Mouse (Mus musculus) liver, embryonic 14.5 days (tissue): ENCODE measurements around the gene Smyd3. TPM values are rescaled to one million over a fixed set of nuclear protein-coding genes. Genes with fewer than 3 reads are reported as not detected.

ENCODE experiments used
- ATAC-seq: fragments of 200-750 bp; cut with Nextera tagmentation; 2 replicates; pipeline ENCODE4 v1.8.0; 2017; ENCODE audit warnings: moderate number of reproducible peaks, mild to moderate bottlenecking, moderate library complexity; ENCODE audit not compliant: insufficient read depth
- DNase-seq, 3 experiments: peaks; one replicate each; pipeline ENCODE4 v3.0.0-alpha.2; 2012 to 2013; ENCODE audit warnings: low read depth in 3 of 3, low spot score in 3 of 3
- H3K27ac ChIP-seq: fragments of 300-500 bp; sonication (generic); 2 replicates; pipeline ENCODE4 v1.5.1; 2014; ENCODE audit warnings: moderate library complexity, mild to moderate bottlenecking, control low read depth, inconsistent platforms
- H3K27me3 ChIP-seq: fragments of 300-500 bp; sonication (generic); 2 replicates; pipeline ENCODE4 v1.6.1; 2014; ENCODE audit warnings: mild to moderate bottlenecking, low read length, moderate library complexity; ENCODE audit not compliant: control insufficient read depth, insufficient read depth
- H3K36me3 ChIP-seq: fragments of 300-500 bp; sonication (generic); replicated peaks from 2 replicates; pipeline ENCODE4 v1.6.1; 2014; ENCODE audit warnings: low read depth; ENCODE audit not compliant: control insufficient read depth, insufficient read depth
- H3K4me1 ChIP-seq, 2 experiments: fragments of 200-500 bp in 1 of 2; fragments of 300-500 bp in 1 of 2; sonication (generic) in 1 of 2; replicated peaks; 2 replicates each; pipeline ENCODE4 v1.6.1; 2012 to 2014; ENCODE audit warnings: antibody characterized with exemption in 1 of 2, inconsistent platforms in 1 of 2, low read length in 1 of 2; ENCODE audit not compliant: control insufficient read depth in 2 of 2, insufficient read depth in 2 of 2
- H3K4me2 ChIP-seq: fragments of 300-500 bp; sonication (generic); 2 replicates; pipeline ENCODE4 v1.6.1; 2014; ENCODE audit warnings: low read depth, mild to moderate bottlenecking, control low read depth, moderate library complexity
- H3K4me3 ChIP-seq, 2 experiments: fragments of 200-500 bp in 1 of 2; fragments of 300-500 bp in 1 of 2; sonication (generic) in 1 of 2; 2 replicates each; pipeline ENCODE4 v1.5.1; 2012 to 2014; ENCODE audit warnings: low read depth in 2 of 2, low read length in 2 of 2, mild to moderate bottlenecking in 2 of 2, control low read depth in 1 of 2, inconsistent platforms in 1 of 2, moderate library complexity in 1 of 2; ENCODE audit not compliant: insufficient read depth in 1 of 2
- H3K9ac ChIP-seq: fragments of 300-500 bp; sonication (generic); replicated peaks from 2 replicates; pipeline ENCODE4 v1.6.1; 2014; ENCODE audit warnings: mild to moderate bottlenecking, control low read depth, moderate library complexity
- H3K9me3 ChIP-seq: fragments of 300-500 bp; sonication (generic); 2 replicates; pipeline ENCODE4 v1.6.1; 2016; ENCODE audit warnings: low read length, mixed read lengths; ENCODE audit not compliant: control insufficient read depth
- CTCF ChIP-seq: IDR thresholded peaks from 2 replicates; pipeline ENCODE4 v1.5.1; 2016; ENCODE audit warnings: antibody characterized with exemption, low read depth, control low read depth
- EP300 ChIP-seq: IDR thresholded peaks from 2 replicates; pipeline ENCODE4 v1.6.1; 2016; ENCODE audit warnings: antibody characterized with exemption, low read depth
- WGBS: fragments of 180-500 bp; shearing (Covaris S2); extraction: QIAGEN DNeasy Blood & Tissue Kit; methylation state at CpG from one replicate; pipeline ENCODE4 v1.1.7; 2014; ENCODE audit not compliant: insufficient replicate concordance; 5-methylcytosine and 5-hydroxymethylcytosine counted together
- polyA plus RNA-seq, 2 experiments: library from polyadenylated mRNA; depleted of rRNA in 1 of 2; stranded (reverse) in 1 of 2; unstranded in 1 of 2; fragments of >200 nt; fragmentation: Nextera tagmentation in 1 of 2; extraction: Ambion mirVana in 1 of 2; gene quantifications; 2 replicates each; pipeline versions ENCODE4 v1.2.1 to v1.2.3; 2012 to 2014

Smyd3 gene
- polyA plus RNA-seq, 2 experiments: 2.6 to 6.6 TPM

DNA sequence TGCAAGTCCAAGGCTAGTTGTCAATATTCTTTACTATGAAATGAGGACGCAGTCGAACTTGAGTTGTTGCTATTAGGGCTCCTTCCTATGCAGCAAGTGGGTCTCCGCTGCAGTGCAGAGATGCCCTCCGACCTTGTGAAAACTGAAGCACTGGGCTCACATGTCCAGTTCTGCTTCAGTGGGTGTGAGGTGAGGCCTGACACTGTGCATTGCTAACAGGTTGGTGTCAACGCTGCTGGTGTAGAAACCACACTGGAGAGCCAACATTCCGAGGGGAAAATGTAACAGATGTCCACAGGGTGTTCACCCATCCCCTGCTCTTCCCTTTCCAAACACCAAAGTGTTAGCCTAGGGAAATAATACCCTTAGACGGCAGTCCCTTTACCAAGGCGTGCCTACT, 43.1 kb downstream of the Smyd3 start:
- DNase-seq: no peak
- no peak overlapping the region for H3K27ac ChIP-seq
- H3K4me2 ChIP-seq: no peak overlapping the region
- ATAC-seq: no peak
- H3K9me3 ChIP-seq: no peaks in the 10 kb centered on the region; the same call in 1 of the 2 replicates
- no peaks in the 10 kb centered on the region for H3K36me3 ChIP-seq
- no peaks in the 10 kb centered on the region for H3K4me1 ChIP-seq
- TF ChIP-seq EP300: no peak
- TF ChIP-seq CTCF: no peak
- no peaks in the 10 kb centered on the region for H3K27me3 ChIP-seq
- no peak overlapping the region for H3K9ac ChIP-seq
- WGBS: 71% methylated on average over 8 of the region's 8 CpGs
- no peak overlapping the region for H3K4me3 ChIP-seq

DNA sequence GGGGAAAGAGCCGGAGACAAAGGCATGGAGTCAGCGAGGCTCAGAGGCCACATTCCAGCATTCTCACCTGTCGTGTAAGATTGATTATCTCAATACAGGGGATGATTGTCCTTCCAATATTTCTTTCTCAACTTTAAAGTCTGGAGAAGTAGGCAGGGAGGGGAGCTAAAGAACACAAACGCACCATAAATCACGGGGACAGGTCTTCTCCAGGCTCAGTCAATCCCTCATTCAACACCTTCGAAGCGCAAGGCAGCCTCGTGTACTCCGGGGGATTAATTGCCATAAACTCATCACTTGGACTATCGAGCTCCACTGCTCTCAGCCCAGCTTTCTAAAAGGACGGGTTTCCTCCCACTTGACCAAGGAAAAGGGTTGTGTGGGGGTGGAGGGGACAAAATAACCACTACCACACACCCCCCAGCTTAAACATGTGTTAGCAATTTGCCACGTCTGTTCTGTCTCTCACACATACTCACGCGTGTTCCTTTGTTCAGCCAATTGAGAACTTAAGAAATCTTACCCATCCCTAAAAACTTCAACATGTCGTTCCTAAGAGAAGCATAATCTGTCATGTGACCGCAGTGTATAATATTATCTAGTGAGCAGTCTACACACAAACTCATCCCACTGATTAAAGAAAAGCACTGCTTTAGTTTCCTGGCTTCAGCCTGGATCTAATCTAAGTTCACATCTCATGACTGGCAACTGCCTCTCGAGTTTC, 43.8 kb downstream of the Smyd3 start:
- 75% methylated on average over 17 of the region's 17 CpGs for WGBS
- no peak for TF ChIP-seq CTCF
- no peak for TF ChIP-seq EP300
- no peak for DNase-seq

DNA sequence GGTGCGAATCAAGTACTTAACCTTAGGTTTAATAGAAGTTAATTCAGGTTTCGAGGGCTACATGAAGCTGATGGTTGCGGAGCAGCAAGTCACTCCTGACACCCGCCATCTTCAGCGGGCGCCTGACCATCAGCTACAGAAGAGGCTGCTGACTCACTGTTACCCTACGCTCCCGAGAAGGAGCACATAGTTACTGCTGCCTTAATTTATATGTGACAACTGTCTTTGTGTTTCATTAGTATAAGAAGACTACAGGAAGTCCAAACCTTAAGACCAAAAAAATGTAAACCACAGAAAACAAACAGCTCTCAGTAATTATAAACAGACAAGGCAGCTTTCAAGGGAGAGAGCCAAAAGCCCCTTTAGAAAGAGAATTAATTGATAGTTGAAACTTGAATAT, 49.9 kb downstream of the Smyd3 start:
- no peak for TF ChIP-seq CTCF
- TF ChIP-seq EP300: no peak
- H3K9ac ChIP-seq: no peak overlapping the region
- H3K36me3 ChIP-seq: no peaks in the 10 kb centered on the region
- ATAC-seq (no peak), DNase-seq (no peak)
- H3K4me3 ChIP-seq: no peak overlapping the region
- no peaks in the 10 kb centered on the region for H3K9me3 ChIP-seq
- H3K27ac ChIP-seq: no peak overlapping the region
- no peak overlapping the region for H3K4me2 ChIP-seq
- H3K27me3 ChIP-seq: no peaks in the 10 kb centered on the region
- H3K4me1 ChIP-seq: no peaks in the 10 kb centered on the region
- 72% methylated on average over 8 of the region's 8 CpGs for WGBS

More for the DNA sequence above, 43.8 kb downstream of the Smyd3 start:
- no peak for ATAC-seq
- Histone ChIP-seq H3K4me3 (no peak overlapping the region), H3K4me1 (no peaks in the 10 kb centered on the region), H3K36me3 (no peaks in the 10 kb centered on the region), H3K27me3 (no peaks in the 10 kb centered on the region), H3K4me2 (no peak overlapping the region), H3K9me3 (no peaks in the 10 kb centered on the region; the same call in 1 of the 2 replicates), H3K27ac (no peak overlapping the region), H3K9ac (no peak overlapping the region)

DNA sequence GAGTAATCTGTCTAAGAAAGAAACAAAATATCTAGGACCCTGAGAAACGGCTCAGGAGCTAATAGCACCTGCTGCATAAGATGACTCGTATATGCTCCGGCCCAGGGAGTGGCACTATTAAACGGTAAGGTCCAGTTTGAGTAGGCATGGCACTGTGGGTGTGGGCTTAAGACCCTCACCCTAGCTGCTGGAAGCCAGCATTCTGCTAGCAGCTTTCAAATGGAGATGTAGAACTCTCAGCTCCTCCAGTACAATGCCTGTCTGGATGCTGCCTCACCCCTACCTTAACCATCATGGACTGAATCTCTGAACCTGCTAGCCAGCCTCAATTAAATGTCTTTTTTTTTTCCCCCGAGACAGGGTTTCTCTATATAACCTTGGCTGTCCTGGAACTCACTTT, 55.5 kb downstream of the Smyd3 start:
- H3K4me2 ChIP-seq: no peak overlapping the region
- no peaks in the 10 kb centered on the region for H3K27me3 ChIP-seq
- no peak for ATAC-seq
- WGBS: 69% methylated on average over 5 of the region's 5 CpGs
- H3K9me3 ChIP-seq: no peaks in the 10 kb centered on the region
- no peaks in the 10 kb centered on the region for H3K36me3 ChIP-seq
- TF ChIP-seq CTCF (no peak), EP300 (no peak)
- no peak overlapping the region for H3K27ac ChIP-seq
- H3K4me1 ChIP-seq: no peaks in the 10 kb centered on the region
- no peak overlapping the region for H3K4me3 ChIP-seq
- no peak overlapping the region for H3K9ac ChIP-seq
- DNase-seq: no peak

DNA sequence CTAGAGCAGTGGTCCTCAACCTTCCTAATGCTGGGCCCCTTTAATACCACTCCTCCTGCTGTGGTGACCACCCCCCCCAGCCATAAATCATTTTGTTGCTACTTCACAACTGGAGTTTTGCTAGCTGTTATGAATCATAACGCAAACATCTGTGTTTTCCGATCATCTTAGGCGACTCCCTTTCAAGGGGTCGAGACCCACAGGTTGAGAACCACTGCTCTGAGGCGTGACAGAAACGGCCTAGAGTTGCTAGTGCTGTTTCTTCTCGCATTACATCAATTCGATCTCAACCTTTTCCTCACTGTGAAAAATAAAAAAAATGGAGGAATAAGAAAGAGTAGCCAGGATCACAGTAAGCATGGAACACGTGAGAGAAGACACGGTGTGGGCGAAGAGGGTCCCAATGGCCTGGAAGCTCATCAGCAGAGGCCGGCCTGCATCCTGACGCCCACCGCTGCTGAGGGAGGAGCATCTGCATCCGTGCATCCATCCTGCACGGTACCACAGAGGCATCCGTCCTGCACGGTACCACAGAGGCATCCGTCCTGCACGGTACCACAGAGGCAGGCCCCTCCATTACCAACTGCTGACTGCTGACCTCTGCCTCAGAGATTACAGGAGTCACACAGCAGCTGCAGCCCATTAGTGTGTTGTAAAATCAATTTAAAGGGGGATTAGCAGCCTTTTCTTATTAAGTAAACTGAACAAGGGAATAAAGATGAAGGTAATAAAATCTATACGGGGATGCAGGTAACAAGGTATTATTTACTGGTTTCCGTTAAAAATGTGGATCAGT, 56.6 kb downstream of the Smyd3 start:
- DNase-seq: no peak
- no peak overlapping the region for H3K27ac ChIP-seq
- no peak overlapping the region for H3K4me3 ChIP-seq
- no peak overlapping the region for H3K4me2 ChIP-seq
- H3K4me1 ChIP-seq: no peaks in the 10 kb centered on the region
- no peaks in the 10 kb centered on the region for H3K27me3 ChIP-seq
- ATAC-seq: no peak
- WGBS: 74% methylated on average over 22 of the region's 22 CpGs
- H3K9me3 ChIP-seq: no peaks in the 10 kb centered on the region
- TF ChIP-seq CTCF (no peak), EP300 (no peak)
- no peaks in the 10 kb centered on the region for H3K36me3 ChIP-seq
- no peak overlapping the region for H3K9ac ChIP-seq
